Mouse (Mus musculus) liver, adult 2 months (tissue): ENCODE measurements around the gene Efcab3.

Experiments
- CTCF ChIP-seq: fragments of 200-500 bp; IDR thresholded peaks from 2 replicates; pipeline ENCODE4 v1.5.1; 2011; ENCODE audit warnings: low read depth, low read length, control low read depth
- POLR2A ChIP-seq: fragments of 200-500 bp; IDR thresholded peaks from 2 replicates; pipeline ENCODE4 v1.6.1; 2011; ENCODE audit warnings: low read length, control low read depth; ENCODE audit not compliant: insufficient read depth; ENCODE audit errors: extremely low read depth

DNA sequence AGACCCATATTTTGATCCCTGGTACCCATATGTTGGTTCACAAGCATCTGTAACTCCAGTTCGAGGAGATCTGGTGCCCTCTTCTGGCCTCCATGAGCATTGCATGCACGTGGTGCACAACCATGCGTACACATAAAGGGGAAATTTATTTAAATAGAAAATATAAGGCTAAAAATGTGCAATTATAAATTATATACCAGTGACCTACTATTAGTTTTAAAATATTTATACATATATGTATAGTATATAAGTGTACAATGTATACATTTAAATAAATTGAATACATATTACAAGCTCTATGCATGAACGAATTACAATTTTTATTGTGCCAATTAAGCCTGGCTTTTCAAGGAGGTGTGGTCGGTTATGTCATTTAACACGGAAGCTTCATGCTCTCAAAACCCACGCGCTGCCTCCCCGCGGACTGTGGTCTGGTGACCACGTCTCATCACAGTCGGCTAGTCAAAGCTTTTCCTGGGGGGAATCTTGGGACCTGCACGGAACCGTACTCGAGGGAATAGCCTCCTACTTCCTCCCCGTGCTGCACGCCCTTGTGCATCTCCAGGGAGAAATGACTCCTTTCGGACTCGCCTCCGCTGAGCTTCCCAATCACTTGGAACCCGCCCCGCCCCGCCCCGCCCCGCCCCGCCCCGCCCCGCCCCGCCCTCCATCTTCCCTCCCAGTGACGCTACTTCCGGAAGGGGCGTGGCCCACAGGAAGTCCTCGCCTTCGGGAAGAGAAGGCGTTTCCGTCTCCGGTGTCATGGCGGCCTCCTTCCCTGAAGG, 62.5 kb downstream of the Efcab3 start, which contains the start of gene Mettl2:
- TF ChIP-seq CTCF, result peak; percentile 71
- peak; percentile 66; the same call in 1 of the 2 replicates for TF ChIP-seq POLR2A
